Mouse (Mus musculus): ENCODE results near the gene Gm28035. TPM values are rescaled to one million over a fixed set of nuclear protein-coding genes. Genes with fewer than 3 reads are reported as not detected.

Gm28035 gene
- total and polyA plus RNA-seq, 3 experiments, result 1.8 to 3.3 TPM; not detected in 1

DNA sequence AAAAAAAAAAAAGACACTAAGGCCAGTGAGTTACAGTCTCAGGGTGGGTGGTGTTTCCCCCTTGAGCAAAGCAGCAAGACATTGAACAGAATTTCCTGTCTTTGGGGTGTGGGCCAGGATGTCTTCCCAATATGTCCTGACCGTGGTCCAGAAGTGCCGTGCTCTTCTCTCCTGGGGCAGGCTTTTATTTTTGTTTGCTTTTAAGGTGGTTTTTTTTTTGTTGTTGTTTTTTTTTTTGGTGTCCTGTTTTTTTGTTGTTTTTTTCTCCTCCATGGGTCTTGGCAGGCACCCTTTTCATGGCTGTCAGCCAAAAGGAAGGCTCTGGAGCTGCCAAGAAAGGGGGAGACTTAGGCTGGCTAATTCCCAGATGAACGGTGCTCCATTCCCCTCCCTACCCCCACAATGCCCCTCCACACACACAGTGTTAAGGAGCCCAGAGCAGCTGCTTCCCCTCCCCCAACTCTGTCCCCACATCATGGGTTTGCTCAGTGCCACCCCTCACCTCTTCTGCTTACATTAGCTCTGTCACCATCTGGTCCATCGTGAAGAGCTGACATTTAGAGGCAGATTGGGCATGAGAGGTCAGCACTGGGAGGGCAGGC lies 22.6 kb downstream of the Gm28035 start:
- H3K9me3 ChIP-seq (replicated peaks), result no peaks in the 10 kb centered on the region
- H3K36me3 ChIP-seq (replicated peaks), result peaks cover 78% of the 10 kb centered on the region
- H3K27me3 ChIP-seq (ENCODE audit: insufficient read depth, low read length), result no peaks in the 10 kb centered on the region
- H3K4me1 ChIP-seq (ENCODE audit: insufficient read depth, low read depth, low read length), result peaks cover 67% of the 10 kb centered on the region
- no peak for TF ChIP-seq GATA2 (IDR thresholded peaks at IDR 0.05; ENCODE audit: borderline replicate concordance, low read depth, low read length)
- no peak for TF ChIP-seq CTCF (IDR thresholded peaks at IDR 0.05; ENCODE audit: low read depth, low read length)
- TF ChIP-seq POLR2AphosphoS5 (IDR thresholded peaks at IDR 0.05; ENCODE audit: insufficient replicate concordance, low read depth, low read length), result no peak
- TF ChIP-seq TAL1 (conservative IDR thresholded peaks at IDR 0.05; ENCODE audit: low read depth, low read length), result no peak
- ATAC-seq (ENCODE audit: extremely low read depth, insufficient number of reproducible peaks, low FRiP score, poor library complexity, severe bottlenecking) (no peak), DNase-seq (ENCODE audit: low spot score) (no peak)
- no peak overlapping the region for H3K4me3 ChIP-seq (ENCODE audit: low read depth, low read length)

GRCm38 (mm10) chr2:30263811-30264210 lies 23.4 kb downstream of the Gm28035 start:
- TF ChIP-seq TAL1 (conservative IDR thresholded peaks at IDR 0.05; ENCODE audit: low read depth, low read length), result no peak
- TF ChIP-seq POLR2AphosphoS5 (IDR thresholded peaks at IDR 0.05; ENCODE audit: insufficient replicate concordance, low read depth, low read length), result no peak
- peaks cover 66% of the 10 kb centered on the region for H3K4me1 ChIP-seq (ENCODE audit: insufficient read depth, low read depth, low read length)
- peaks cover 69% of the 10 kb centered on the region for H3K36me3 ChIP-seq (replicated peaks)
- no peak for DNase-seq (ENCODE audit: low spot score)
- H3K9me3 ChIP-seq (replicated peaks), result no peaks in the 10 kb centered on the region
- no peak for ATAC-seq (ENCODE audit: extremely low read depth, insufficient number of reproducible peaks, low FRiP score, poor library complexity, severe bottlenecking)
- H3K4me3 ChIP-seq (ENCODE audit: low read depth, low read length), result no peak overlapping the region
- H3K27me3 ChIP-seq (ENCODE audit: insufficient read depth, low read length), result no peaks in the 10 kb centered on the region

DNA sequence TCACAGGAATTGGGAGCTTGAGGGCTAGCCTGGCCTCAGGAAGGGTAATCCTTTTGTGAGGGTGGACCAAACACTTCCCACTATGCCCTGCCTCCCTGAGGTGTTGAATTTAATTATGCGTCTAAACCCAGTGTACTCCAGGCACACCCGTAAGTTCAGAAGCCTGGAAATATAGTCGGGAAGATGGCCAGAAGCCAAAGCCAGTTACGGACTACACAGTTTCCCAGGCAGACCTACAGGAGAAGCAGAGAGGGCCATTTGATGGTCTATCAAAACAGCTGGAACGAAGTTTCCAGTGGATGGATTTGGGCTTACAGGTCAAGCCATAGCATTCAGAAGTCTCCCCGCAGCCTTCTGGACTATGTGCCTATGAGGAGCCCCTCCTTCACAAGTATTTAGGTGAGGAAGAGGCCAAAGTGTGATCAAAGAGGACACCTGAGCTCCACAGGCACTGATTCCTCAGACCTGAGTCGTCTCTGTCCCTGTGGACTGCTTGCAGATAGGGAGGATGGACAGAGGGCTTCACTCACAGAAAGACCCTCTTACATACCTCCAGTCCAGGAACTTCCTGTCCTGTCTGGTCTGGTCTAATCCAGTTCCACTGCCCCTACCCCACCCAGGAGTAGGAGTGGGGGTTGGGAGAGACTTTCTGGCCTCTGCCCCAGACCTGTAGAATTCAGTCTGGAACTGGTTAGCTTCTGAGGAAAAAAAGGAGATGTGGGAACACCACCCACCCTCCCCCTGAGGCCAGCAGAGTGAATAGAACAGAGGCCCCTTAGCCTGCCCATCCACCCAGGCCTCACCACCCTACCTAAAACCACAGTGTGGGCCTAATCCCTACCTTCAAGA lies 24.5 kb downstream of the Gm28035 start:
- H3K36me3 ChIP-seq (replicated peaks), result peaks cover 58% of the 10 kb centered on the region
- H3K4me3 ChIP-seq (ENCODE audit: low read depth, low read length), result no peak overlapping the region; the same call in 1 of the 2 replicates
- ATAC-seq (ENCODE audit: extremely low read depth, insufficient number of reproducible peaks, low FRiP score, poor library complexity, severe bottlenecking), result no peak
- TF ChIP-seq GATA1 (IDR thresholded peaks at IDR 0.05; ENCODE audit: borderline replicate concordance, low read length) (no peak), CTCF (IDR thresholded peaks at IDR 0.05; ENCODE audit: low read depth, low read length) (no peak), POLR2AphosphoS5 (IDR thresholded peaks at IDR 0.05; ENCODE audit: insufficient replicate concordance, low read depth, low read length) (no peak), TAL1 (conservative IDR thresholded peaks at IDR 0.05; ENCODE audit: low read depth, low read length) (no peak), GATA2 (IDR thresholded peaks at IDR 0.05; ENCODE audit: borderline replicate concordance, low read depth, low read length) (no peak)
- DNase-seq (ENCODE audit: low spot score), result no peak
- H3K9me3 ChIP-seq (replicated peaks), result no peaks in the 10 kb centered on the region
- H3K27me3 ChIP-seq (ENCODE audit: insufficient read depth, low read length), result no peaks in the 10 kb centered on the region
- H3K4me1 ChIP-seq (ENCODE audit: insufficient read depth, low read depth, low read length), result peaks cover 65% of the 10 kb centered on the region

DNA sequence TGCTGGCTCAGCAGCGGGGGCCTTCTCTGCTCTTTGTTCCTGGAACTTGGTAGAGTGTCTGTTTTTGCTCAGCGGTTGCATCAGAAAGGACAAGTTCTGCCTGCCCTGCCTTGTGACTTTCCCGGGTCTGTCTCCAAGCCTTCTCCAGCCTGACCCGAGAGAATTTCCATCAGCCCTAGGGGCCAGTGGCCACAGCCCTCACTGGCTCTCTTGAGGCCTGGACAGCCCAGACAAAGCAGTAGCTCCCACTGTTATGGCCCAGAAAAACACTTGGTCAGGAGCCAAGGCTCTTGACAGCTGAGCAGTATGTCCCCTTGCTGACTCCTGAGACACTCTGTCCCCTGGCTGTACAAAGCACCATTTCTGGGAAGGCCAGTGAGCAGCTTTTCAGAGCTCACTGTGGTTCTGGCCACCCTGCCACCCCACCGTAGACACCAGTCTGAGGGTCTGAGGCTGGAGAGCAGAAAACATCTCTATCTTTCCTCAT lies 25.4 kb downstream of the Gm28035 start, which contains the start of gene Phyhd1:
TSS of gene Phyhd1 (plus strand) at position 437 of the 487 bp plus-strand sequence.
- Histone ChIP-seq H3K36me3 (replicated peaks) (peaks cover 49% of the 10 kb centered on the region), H3K4me3 (ENCODE audit: low read depth, low read length) (peak within 1 kb of the TSS; percentile 42; the same call in 1 of the 2 replicates), H3K4me1 (ENCODE audit: insufficient read depth, low read depth, low read length) (peaks cover 68% of the 10 kb centered on the region), H3K9me3 (replicated peaks) (no peaks in the 10 kb centered on the region), H3K27me3 (ENCODE audit: insufficient read depth, low read length) (no peaks in the 10 kb centered on the region)
- no peak for TF ChIP-seq CTCF (IDR thresholded peaks at IDR 0.05; ENCODE audit: low read depth, low read length)
- no peak for TF ChIP-seq GATA1 (IDR thresholded peaks at IDR 0.05; ENCODE audit: borderline replicate concordance, low read length)
- no peak for TF ChIP-seq POLR2AphosphoS5 (IDR thresholded peaks at IDR 0.05; ENCODE audit: insufficient replicate concordance, low read depth, low read length)
- no peak for TF ChIP-seq GATA2 (IDR thresholded peaks at IDR 0.05; ENCODE audit: borderline replicate concordance, low read depth, low read length)
- TF ChIP-seq TAL1 (conservative IDR thresholded peaks at IDR 0.05; ENCODE audit: low read depth, low read length), result no peak
- ATAC-seq (ENCODE audit: extremely low read depth, insufficient number of reproducible peaks, low FRiP score, poor library complexity, severe bottlenecking) (no peak), DNase-seq (ENCODE audit: low spot score) (peak; percentile 35)

GRCm38 (mm10) chr2:30266392-30266941 lies 26.1 kb downstream of the Gm28035 start:
- Histone ChIP-seq H3K27me3 (ENCODE audit: insufficient read depth, low read length) (no peaks in the 10 kb centered on the region), H3K36me3 (replicated peaks) (peaks cover 42% of the 10 kb centered on the region), H3K9me3 (replicated peaks) (no peaks in the 10 kb centered on the region), H3K4me3 (ENCODE audit: low read depth, low read length) (peak overlapping the region; percentile 42; the same call in 1 of the 2 replicates), H3K4me1 (ENCODE audit: insufficient read depth, low read depth, low read length) (peaks cover 68% of the 10 kb centered on the region)
- TF ChIP-seq GATA1 (IDR thresholded peaks at IDR 0.05; ENCODE audit: borderline replicate concordance, low read length) (no peak), GATA2 (IDR thresholded peaks at IDR 0.05; ENCODE audit: borderline replicate concordance, low read depth, low read length) (no peak), CTCF (IDR thresholded peaks at IDR 0.05; ENCODE audit: low read depth, low read length) (no peak), POLR2AphosphoS5 (IDR thresholded peaks at IDR 0.05; ENCODE audit: insufficient replicate concordance, low read depth, low read length) (no peak), TAL1 (conservative IDR thresholded peaks at IDR 0.05; ENCODE audit: low read depth, low read length) (no peak)
- peak; percentile 70 for DNase-seq (ENCODE audit: low spot score)
- no peak for ATAC-seq (ENCODE audit: extremely low read depth, insufficient number of reproducible peaks, low FRiP score, poor library complexity, severe bottlenecking)

GRCm38 (mm10) chr2:30267466-30267865 lies 27.1 kb downstream of the Gm28035 start:
- H3K9me3 ChIP-seq (replicated peaks), result no peaks in the 10 kb centered on the region
- ATAC-seq (ENCODE audit: extremely low read depth, insufficient number of reproducible peaks, low FRiP score, poor library complexity, severe bottlenecking), result no peak
- H3K36me3 ChIP-seq (replicated peaks), result peaks cover 32% of the 10 kb centered on the region
- TF ChIP-seq TAL1 (conservative IDR thresholded peaks at IDR 0.05; ENCODE audit: low read depth, low read length) (no peak), GATA2 (IDR thresholded peaks at IDR 0.05; ENCODE audit: borderline replicate concordance, low read depth, low read length) (no peak), POLR2AphosphoS5 (IDR thresholded peaks at IDR 0.05; ENCODE audit: insufficient replicate concordance, low read depth, low read length) (no peak), CTCF (IDR thresholded peaks at IDR 0.05; ENCODE audit: low read depth, low read length) (no peak), GATA1 (IDR thresholded peaks at IDR 0.05; ENCODE audit: borderline replicate concordance, low read length) (no peak)
- no peak for DNase-seq (ENCODE audit: low spot score)
- no peaks in the 10 kb centered on the region for H3K27me3 ChIP-seq (ENCODE audit: insufficient read depth, low read length)
- H3K4me3 ChIP-seq (ENCODE audit: low read depth, low read length), result peak overlapping the region; percentile 42; the same call in 1 of the 2 replicates
- peaks cover 68% of the 10 kb centered on the region for H3K4me1 ChIP-seq (ENCODE audit: insufficient read depth, low read depth, low read length)

Measured in G1E (cell line).